Mouse (Mus musculus) MEL (cell line): ENCODE data around the gene Vangl1.

Experiments
- BHLHE40 ChIP-seq: IDR thresholded peaks from 2 replicates; pipeline ENCODE4 v1.6.1; 2012; ENCODE audit warnings: low read depth, mild to moderate bottlenecking, inconsistent platforms, low read length, improper control_type of control experiment, borderline replicate concordance
- CTCF ChIP-seq, 3 experiments: IDR thresholded peaks in 2 of 3; conservative IDR thresholded peaks in 1 of 3; 2 replicates each; pipeline ENCODE4 v1.5.1; 2011 to 2012; ENCODE audit warnings: low read length in 3 of 3, low read depth in 2 of 3, mild to moderate bottlenecking in 2 of 3, improper control_type of control experiment in 1 of 3, inconsistent platforms in 1 of 3, mixed read lengths in 1 of 3, moderate library complexity in 1 of 3; ENCODE audit not compliant: control insufficient read depth in 1 of 3, insufficient read depth in 1 of 3, poor library complexity in 1 of 3, severe bottlenecking in 1 of 3
- MAX ChIP-seq: IDR thresholded peaks from 2 replicates; pipeline ENCODE4 v1.6.1; 2011; ENCODE audit warnings: low read length, improper control_type of control experiment
- RAD21 ChIP-seq: IDR thresholded peaks from 2 replicates; pipeline ENCODE4 v1.6.1; 2011; ENCODE audit warnings: mild to moderate bottlenecking, low read depth, low read length, improper control_type of control experiment

DNA sequence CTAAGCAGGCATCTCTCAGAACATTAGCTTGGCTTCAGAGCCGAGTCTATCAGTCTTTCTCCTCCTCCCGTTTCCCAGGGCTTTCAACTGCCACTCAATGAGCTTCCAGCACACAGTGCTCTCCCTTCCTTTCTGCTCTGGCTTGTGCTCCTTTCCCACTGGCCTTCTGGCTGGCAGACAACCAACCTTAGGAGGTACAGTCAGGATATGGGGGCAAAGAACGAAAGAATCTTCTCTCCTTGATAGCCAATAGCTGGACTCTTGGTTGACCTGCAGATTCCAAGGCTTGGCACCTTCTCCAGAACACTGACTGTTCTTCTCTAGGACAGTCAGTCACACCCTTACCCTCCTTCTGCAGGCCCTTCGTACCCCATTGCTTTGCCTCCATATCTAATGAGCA lies 5.3 kb downstream of the Vangl1 start:
- TF ChIP-seq RAD21 (no peak), MAX (no peak), BHLHE40 (no peak), CTCF (IDR thresholded peaks at IDR 0.05 in 2 of 3, conservative IDR thresholded peaks at IDR 0.05 in 1 of 3; ENCODE audit: control insufficient read depth in 1 of 3, insufficient read depth in 1 of 3, low read depth in 2 of 3, low read length in 3 of 3, poor library complexity in 1 of 3, severe bottlenecking in 1 of 3) (no peak)
